Mouse (Mus musculus): ENCODE measurements around the gene Gm45234.

Gm45234 gene

DNA sequence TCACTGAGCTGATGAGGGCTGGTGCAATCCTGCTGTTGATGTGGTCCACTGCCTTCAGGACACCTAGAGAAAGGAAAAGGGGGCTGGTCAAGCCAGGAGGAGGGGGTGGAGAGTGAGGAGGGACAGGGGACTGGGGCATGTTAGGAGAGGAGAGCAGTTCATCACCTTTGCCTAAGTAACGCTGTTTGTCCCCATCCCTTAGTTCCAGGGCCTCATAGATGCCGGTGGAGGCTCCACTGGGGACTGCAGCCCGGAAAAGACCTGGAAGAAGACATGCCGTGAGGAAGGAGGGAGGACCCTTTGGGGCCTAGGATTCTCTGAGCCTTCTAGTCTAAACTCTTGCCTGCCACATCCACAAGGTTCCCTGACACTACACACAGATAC is 11.7 kb upstream of the Gm45234 start:
- no peak for DNase-seq (ENCODE audit: low spot score in 2 of 2)

DNA sequence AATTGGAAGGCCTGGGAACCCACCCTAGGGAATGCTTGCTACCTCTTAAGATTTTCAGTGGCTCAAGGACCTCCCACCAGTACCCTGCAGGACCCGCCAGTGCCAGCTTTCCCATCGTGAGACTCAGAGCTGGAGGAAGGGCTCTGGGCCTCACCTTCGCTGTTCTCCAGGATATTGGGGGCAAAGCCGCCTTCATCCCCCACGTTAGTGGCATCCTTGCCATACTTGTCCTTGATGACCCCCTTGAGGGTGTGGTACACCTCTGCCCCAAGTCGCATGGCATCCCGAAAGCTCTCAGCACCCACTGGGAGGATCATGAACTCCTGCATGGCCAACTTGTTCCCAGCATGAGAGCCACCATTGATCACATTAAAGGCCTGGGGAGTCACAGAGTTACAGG is 10.1 kb upstream of the Gm45234 start:
- no peak for DNase-seq (ENCODE audit: low spot score in 2 of 2)

GRCm38 (mm10) chr6:124759259-124759658 is 3.4 kb upstream of the Gm45234 start:
- DNase-seq (ENCODE audit: low spot score in 2 of 2): peak; percentile 74 to 76

GRCm38 (mm10) chr6:124758849-124759232 is 3.0 kb upstream of the Gm45234 start:
- no peak for DNase-seq (ENCODE audit: low spot score in 2 of 2)

DNA sequence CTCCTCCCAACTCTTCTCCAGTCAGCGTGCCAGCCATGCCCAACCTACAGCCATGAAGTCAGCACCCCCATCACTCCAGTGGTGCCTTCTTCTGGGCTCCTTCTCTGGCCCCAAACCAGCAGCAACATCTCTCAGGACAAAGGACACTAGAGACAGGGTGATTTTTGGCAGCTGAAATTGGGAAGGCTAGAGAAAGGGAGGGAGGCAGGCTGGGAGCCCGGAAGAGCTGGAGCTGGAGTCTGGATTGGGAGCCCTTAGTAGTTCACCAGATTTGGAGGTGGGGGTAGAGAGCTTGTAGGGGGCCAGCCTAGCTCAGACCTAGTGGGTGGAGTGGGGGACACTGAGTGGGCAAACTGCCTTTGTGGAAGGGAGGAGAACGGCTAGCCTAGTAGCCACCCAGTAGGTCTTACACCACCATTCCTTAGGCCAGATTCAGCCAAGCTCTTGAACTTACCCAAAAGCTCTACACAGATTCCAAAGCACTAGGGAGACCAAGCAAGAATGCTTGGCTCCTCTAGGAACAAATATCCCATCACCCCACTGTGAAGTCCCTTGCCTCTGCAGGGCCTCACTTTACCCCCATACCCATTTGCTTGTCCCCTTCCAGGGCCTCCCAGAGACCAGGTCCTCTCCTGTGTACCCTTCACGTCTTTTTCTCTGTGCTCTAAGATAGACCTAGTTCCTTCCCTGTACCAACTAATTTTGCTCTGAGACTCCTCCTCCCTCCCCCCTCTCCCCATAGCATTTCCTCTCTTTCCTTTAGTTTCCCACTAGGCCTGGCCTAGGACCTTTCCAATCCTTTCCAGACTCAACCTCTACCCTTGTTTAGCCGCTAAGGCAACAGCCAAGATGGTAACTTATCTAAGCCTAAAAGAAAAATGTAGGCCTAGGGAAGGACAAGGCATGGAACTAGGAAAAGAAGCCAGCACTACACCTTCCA is 2.4 kb upstream of the Gm45234 start:
- DNase-seq (ENCODE audit: low spot score in 2 of 2): no peak

- DNase-seq (ENCODE audit: low spot score in 2 of 2): no peak
Observed at GRCm38 (mm10) chr6:124757351-124757880, 1.6 kb upstream of the Gm45234 start.

DNA sequence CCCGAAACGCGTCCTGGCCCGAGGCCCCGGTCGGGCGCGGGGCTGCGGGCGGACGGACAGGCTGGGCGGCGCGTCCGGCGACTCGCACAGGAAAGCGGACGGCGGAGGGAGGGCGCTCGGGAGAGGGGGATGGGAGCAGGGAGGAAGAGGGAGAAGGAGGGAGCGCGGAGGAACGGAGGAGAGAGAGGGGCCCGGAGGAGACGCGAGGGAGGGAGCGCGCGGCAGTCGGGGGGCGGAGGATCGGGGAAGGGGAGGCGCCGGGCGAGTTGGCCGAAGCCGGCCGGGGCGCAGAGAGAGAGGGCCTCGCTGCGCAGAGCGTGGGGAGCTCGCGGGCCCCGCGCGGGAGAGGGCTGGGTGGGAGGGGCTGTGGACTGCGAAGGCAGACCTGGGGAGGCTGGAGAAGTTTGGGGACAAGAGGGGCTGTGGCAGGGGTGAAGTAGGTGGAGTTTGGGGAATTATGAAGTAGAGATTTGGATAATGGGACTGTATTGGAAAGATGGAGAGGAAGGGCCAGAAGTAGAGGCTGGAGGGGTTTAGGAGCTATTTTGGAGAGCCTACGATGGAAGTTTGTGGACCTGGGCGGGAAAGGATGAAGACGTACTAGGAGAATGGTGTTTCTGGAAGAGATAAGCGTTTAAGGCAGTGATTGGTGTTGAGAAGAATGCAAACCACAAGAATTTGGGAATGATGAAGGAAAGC is 980 bp upstream of the Gm45234 start:
- DNase-seq (ENCODE audit: low spot score in 2 of 2): peak; percentile 73 to 82

- DNase-seq (ENCODE audit: low spot score in 2 of 2): no peak
Observed at GRCm38 (mm10) chr6:124755306-124755705, 515 bp downstream of the Gm45234 start.

GRCm38 (mm10) chr6:124753861-124754260 is 2.0 kb downstream of the Gm45234 start:
- no peak for DNase-seq (ENCODE audit: low spot score in 2 of 2)

GRCm38 (mm10) chr6:124750405-124750804 is 5.4 kb downstream of the Gm45234 start:
- no peak for DNase-seq (ENCODE audit: low spot score in 2 of 2)

GRCm38 (mm10) chr6:124746654-124747632 is 8.9 kb downstream of the Gm45234 start:
- DNase-seq (ENCODE audit: low spot score in 2 of 2): no peak

GRCm38 (mm10) chr6:124746296-124746605 is 9.6 kb downstream of the Gm45234 start:
- DNase-seq (ENCODE audit: low spot score in 2 of 2): no peak

- peak; percentile 88 to 90 for DNase-seq (ENCODE audit: low spot score in 2 of 2)
Observed at GRCm38 (mm10) chr6:124745490-124746295, 10.1 kb downstream of the Gm45234 start.

DNA sequence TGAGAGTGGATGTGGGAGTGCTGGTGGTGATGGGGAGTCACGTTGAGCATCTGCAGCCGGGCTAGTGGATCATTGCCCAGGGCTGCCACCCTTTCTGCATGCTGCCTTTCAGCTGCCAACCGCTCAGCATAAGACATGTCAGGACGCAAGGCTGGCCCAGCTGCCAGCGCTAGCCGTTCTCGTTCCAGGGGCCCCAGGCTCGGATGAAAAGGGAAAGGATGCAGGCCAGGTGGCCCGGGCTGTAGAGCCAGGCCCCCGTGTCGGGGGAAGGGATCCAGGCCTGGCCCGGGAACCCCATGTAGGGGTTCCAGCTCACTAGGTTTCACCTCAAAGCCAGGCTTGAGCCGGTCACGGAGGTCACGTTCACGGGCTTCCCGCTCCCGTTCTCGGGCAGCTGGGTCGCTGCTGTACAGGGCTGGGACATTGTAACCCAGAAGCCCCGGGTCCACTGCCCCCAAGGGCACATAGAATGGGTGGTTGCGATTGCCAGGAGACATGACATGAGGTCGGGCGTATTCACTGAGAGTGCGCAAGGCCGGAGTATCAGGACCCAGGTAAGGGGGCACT is 11.0 kb downstream of the Gm45234 start:
- no peak for DNase-seq (ENCODE audit: low spot score in 2 of 2)

- DNase-seq (ENCODE audit: low spot score in 2 of 2): no peak
Observed at GRCm38 (mm10) chr6:124743647-124744046, 12.2 kb downstream of the Gm45234 start.

- no peak for DNase-seq (ENCODE audit: low spot score in 2 of 2)
Observed at GRCm38 (mm10) chr6:124742839-124743514, 12.8 kb downstream of the Gm45234 start.

- DNase-seq (ENCODE audit: low spot score in 2 of 2): no peak
Observed at GRCm38 (mm10) chr6:124741842-124742241, 14.0 kb downstream of the Gm45234 start.

DNA sequence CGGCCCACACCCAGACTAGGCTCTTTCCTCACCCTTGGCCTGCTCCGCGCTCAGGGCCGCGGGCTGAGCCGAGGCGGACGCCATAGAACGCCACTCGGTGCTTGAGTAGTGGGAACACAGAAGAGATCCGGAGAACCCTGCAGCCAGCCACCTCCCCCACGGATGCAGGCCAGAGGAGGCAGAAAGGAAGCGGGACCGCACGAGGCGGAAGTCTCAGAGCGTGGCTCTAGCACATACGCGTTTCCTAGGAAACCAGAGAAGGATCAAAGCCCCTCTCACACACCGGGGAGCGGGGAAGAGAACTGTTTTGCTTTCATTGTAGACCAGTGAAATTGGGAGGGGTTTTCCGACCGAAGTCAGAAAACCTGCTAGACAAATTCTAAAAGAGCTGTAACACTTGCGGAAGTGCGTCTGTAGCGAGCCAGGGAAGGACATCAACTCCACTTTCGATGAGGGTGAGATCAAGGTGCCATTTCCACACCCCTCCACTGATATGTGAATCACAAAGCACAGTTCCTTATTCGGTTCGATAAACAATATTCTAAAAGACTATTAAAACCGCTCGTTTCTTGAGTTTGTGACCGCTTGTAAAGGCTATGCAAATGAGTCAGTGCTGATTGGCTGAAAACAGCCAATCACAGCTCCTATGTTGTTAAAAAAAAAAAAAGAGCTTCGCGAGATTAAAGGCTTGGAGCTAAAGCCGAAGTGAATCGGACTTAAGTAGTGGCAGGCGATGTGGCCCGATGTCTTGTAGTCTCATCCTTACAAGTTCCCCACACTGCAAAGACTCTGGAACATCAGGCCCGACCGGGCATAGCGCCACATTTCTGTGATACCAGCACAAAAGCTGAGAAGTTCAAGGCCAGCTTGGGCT is 14.7 kb downstream of the Gm45234 start, which contains the start of gene Grcc10:
Gene Grcc10, minus strand, starts transcription at position 487 of the 874 bp plus-strand sequence.
- DNase-seq (ENCODE audit: low spot score in 2 of 2): peak; percentile 82 to 83

Data from urinary bladder, adult 18-20 months (tissue).